Mouse (Mus musculus) liver, postnatal 0 days (tissue): ENCODE data around the gene Shisa4.

ENCODE experiments used
- CTCF ChIP-seq: sonication (generic); IDR thresholded peaks from 2 replicates; pipeline ENCODE4 v1.5.1; 2016; ENCODE audit warnings: antibody characterized with exemption, low read depth
- EP300 ChIP-seq: IDR thresholded peaks from 2 replicates; pipeline ENCODE4 v1.6.1; 2016; ENCODE audit warnings: antibody characterized with exemption, low read depth, mild to moderate bottlenecking

DNA sequence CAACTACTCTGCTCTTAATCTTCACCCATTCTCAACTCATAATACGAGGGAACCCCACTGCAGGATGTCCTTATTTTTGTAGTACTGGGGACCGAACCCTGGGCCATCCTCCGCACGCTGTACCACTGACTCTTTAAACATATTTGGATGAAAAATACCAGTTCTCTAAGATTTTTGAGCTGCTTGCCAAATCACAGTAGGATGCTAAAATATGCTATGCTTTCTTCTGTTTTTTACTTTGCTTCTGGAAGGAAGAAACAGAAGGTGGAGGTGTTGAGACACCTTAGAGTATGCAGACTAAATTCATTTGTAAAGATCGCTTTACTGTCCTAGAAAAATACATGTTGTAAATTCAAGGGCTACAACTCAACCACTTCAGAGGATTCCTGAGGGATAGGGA lies 9.1 kb upstream of the Shisa4 start:
- TF ChIP-seq CTCF = no peak
- no peak for TF ChIP-seq EP300
